Mouse (Mus musculus) MEL (cell line): ENCODE data around the gene Dnali1.

Experiments used
- CTCF ChIP-seq, 3 experiments: IDR thresholded peaks in 2 of 3; conservative IDR thresholded peaks in 1 of 3; 2 replicates each; pipeline ENCODE4 v1.5.1; 2011 to 2012; ENCODE audit warnings: low read length in 3 of 3, low read depth in 2 of 3, mild to moderate bottlenecking in 2 of 3, improper control_type of control experiment in 1 of 3, inconsistent platforms in 1 of 3, mixed read lengths in 1 of 3, moderate library complexity in 1 of 3; ENCODE audit not compliant: control insufficient read depth in 1 of 3, insufficient read depth in 1 of 3, poor library complexity in 1 of 3, severe bottlenecking in 1 of 3
- ELF1 ChIP-seq: IDR thresholded peaks from 2 replicates; pipeline ENCODE4 v1.6.1; 2014; ENCODE audit warnings: low read depth, mild to moderate bottlenecking, inconsistent platforms, low read length, improper control_type of control experiment, moderate library complexity
- EP300 ChIP-seq, 2 experiments: IDR thresholded peaks; 2 replicates each; pipeline ENCODE4 v1.6.1; 2011; ENCODE audit warnings: improper control_type of control experiment in 2 of 2, low read length in 2 of 2, low read depth in 1 of 2, mild to moderate bottlenecking in 1 of 2
- GATA1 ChIP-seq: IDR thresholded peaks from 2 replicates; pipeline ENCODE4 v1.6.1; 2011; ENCODE audit warnings: low read depth, low read length, improper control_type of control experiment
- HCFC1 ChIP-seq: IDR thresholded peaks from 2 replicates; pipeline ENCODE4 v1.6.1; 2012; ENCODE audit warnings: low read depth, mild to moderate bottlenecking, inconsistent platforms, low read length, improper control_type of control experiment, moderate library complexity
- JUND ChIP-seq: IDR thresholded peaks from 2 replicates; pipeline ENCODE4 v1.6.1; 2011; ENCODE audit warnings: low read depth, mild to moderate bottlenecking, improper control_type of control experiment, low read length
- MEF2A ChIP-seq: IDR thresholded peaks from 2 replicates; pipeline ENCODE4 v1.6.1; 2014; ENCODE audit warnings: low read depth, mild to moderate bottlenecking, inconsistent platforms, low read length, improper control_type of control experiment; ENCODE audit not compliant: poor library complexity, insufficient replicate concordance, severe bottlenecking; ENCODE audit errors: extremely low read depth
- POLR2A ChIP-seq, 2 experiments: IDR thresholded peaks; 2 replicates each; pipeline ENCODE4 v1.6.1; 2011 to 2012; ENCODE audit warnings: low read length in 2 of 2, mild to moderate bottlenecking in 2 of 2, control low read depth in 1 of 2, improper control_type of control experiment in 1 of 2, low read depth in 1 of 2, moderate library complexity in 1 of 2; ENCODE audit not compliant: control insufficient read depth in 1 of 2, insufficient read depth in 1 of 2, poor library complexity in 1 of 2
- RAD21 ChIP-seq: IDR thresholded peaks from 2 replicates; pipeline ENCODE4 v1.6.1; 2011; ENCODE audit warnings: mild to moderate bottlenecking, low read depth, low read length, improper control_type of control experiment
- TAL1 ChIP-seq: IDR thresholded peaks from 2 replicates; pipeline ENCODE4 v1.6.1; 2012; ENCODE audit warnings: mild to moderate bottlenecking, inconsistent platforms, low read length, moderate library complexity, mixed read lengths
- TCF12 ChIP-seq: IDR thresholded peaks from 2 replicates; pipeline ENCODE4 v1.6.1; 2014; ENCODE audit warnings: low read depth, mild to moderate bottlenecking, inconsistent platforms, low read length, improper control_type of control experiment, moderate library complexity

DNA sequence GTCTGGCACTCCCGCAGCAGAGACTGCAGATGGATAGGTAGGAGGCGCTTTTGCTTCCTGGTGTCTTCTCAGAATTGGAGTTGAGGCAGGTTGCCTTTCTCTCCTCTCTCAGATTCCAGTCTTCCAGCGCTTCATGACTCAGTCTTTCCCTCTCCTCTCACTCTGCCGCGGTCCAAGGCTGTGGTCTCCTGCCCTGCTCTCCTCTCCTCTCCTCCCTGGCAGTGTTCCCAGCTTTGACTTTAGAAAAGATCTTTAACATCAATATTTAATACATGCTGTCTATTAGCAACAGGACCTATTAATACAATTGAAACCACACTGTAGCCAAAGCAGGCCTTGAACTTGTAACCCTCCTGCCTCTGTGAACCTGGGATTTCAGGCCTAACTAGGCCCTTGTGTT is 30.6 kb upstream of the Dnali1 start:
- TF ChIP-seq TAL1 (no peak), JUND (no peak), HCFC1 (no peak), CTCF (IDR thresholded peaks at IDR 0.05 in 2 of 3, conservative IDR thresholded peaks at IDR 0.05 in 1 of 3; ENCODE audit: control insufficient read depth in 1 of 3, insufficient read depth in 1 of 3, low read depth in 2 of 3, low read length in 3 of 3, poor library complexity in 1 of 3, severe bottlenecking in 1 of 3) (no peak), TCF12 (no peak), RAD21 (no peak), EP300 (IDR thresholded peaks at IDR 0.05; ENCODE audit: low read depth in 1 of 2, low read length in 2 of 2) (no peak), POLR2A (IDR thresholded peaks at IDR 0.05; ENCODE audit: control insufficient read depth in 1 of 2, insufficient read depth in 1 of 2, low read depth in 1 of 2, low read length in 2 of 2, poor library complexity in 1 of 2) (no peak), GATA1 (no peak), ELF1 (no peak), MEF2A (no peak)
